Mouse (Mus musculus): ENCODE measurements around the gene Smg5. TPM values are rescaled to one million over a fixed set of nuclear protein-coding genes. Genes with fewer than 3 reads are reported as not detected.
"Not testable (repeated sequence)": the region's sequence is repeated elsewhere in the genome, so short reads cannot be mapped to it uniquely, and the experiment has no call there.

The Smg5 gene
- total RNA-seq, 2 experiments from 2014 or later, result 34.8 to 35.8 TPM

- no peak for DNase-seq
- intact Hi-C loops (cut with DNase I), result no loop called here
These were observed 2.9 kb downstream of the Smg5 start for GRCm38 (mm10) chr3:88339006-88339405.

GRCm38 (mm10) chr3:88350732-88351131, 14.7 kb downstream of the Smg5 start:
- no peak for DNase-seq
- intact Hi-C loops (cut with DNase I), result no loop called here

- intact Hi-C loops (cut with DNase I), result no loop called here
- DNase-seq, result no peak
These were observed 16.8 kb downstream of the Smg5 start for GRCm38 (mm10) chr3:88352907-88353306.

GRCm38 (mm10) chr3:88354396-88355165, 18.5 kb downstream of the Smg5 start:
- intact Hi-C loops (cut with DNase I), result no loop called here
- DNase-seq, result no peak

GRCm38 (mm10) chr3:88359584-88359983, 23.5 kb downstream of the Smg5 start:
- intact Hi-C loops (cut with DNase I), result no loop called here
- no peak for DNase-seq

- intact Hi-C loops (cut with DNase I), result no loop called here
These were observed 23.9 kb downstream of the Smg5 start for GRCm38 (mm10) chr3:88359989-88360388.

GRCm38 (mm10) chr3:88361096-88361495, 25.0 kb downstream of the Smg5 start:
- DNase-seq, result no peak
- intact Hi-C loops (cut with DNase I), result no loop called here

More at GRCm38 (mm10) chr3:88359989-88360388, 23.9 kb downstream of the Smg5 start:
- no peak for DNase-seq

- no peak for DNase-seq
These were observed 25.7 kb downstream of the Smg5 start for GRCm38 (mm10) chr3:88361612-88362313.

GRCm38 (mm10) chr3:88363700-88364099, 27.6 kb downstream of the Smg5 start:
- intact Hi-C loops (cut with DNase I), result no loop called here
- DNase-seq, result no peak

More at GRCm38 (mm10) chr3:88361612-88362313, 25.7 kb downstream of the Smg5 start:
- intact Hi-C loops (cut with DNase I), result no loop called here

GRCm38 (mm10) chr3:88364337-88364736, 28.3 kb downstream of the Smg5 start, which contains the start of gene Paqr6:
Gene Paqr6, plus strand, starts transcription at chr3:88364584.
- intact Hi-C loops (cut with DNase I), result no loop called here
- DNase-seq, result peak in 1 of 2 experiments; percentile 53

- intact Hi-C loops (cut with DNase I), result no loop called here
- no peak for DNase-seq
These were observed 29.8 kb downstream of the Smg5 start for GRCm38 (mm10) chr3:88365705-88366361.

- DNase-seq; intact Hi-C loops (cut with DNase I): not testable (repeated sequence)
These were observed 30.9 kb downstream of the Smg5 start for GRCm38 (mm10) chr3:88366830-88367428.

- DNase-seq; intact Hi-C loops (cut with DNase I): not testable (repeated sequence)
These were observed 31.5 kb downstream of the Smg5 start for GRCm38 (mm10) chr3:88367517-88367916.

- intact Hi-C loops (cut with DNase I), result not testable (repeated sequence)
- peak in 1 of 2 experiments; percentile 34 for DNase-seq
These were observed 32.5 kb downstream of the Smg5 start for GRCm38 (mm10) chr3:88368511-88368910.

GRCm38 (mm10) chr3:88372643-88373042, 36.6 kb downstream of the Smg5 start, which contains the start of gene Bglap3:
Gene Bglap3, minus strand, starts transcription at chr3:88372743.
- DNase-seq; intact Hi-C loops (cut with DNase I): not testable (repeated sequence)

GRCm38 (mm10) chr3:88375750-88376626, 39.9 kb downstream of the Smg5 start:
- DNase-seq; intact Hi-C loops (cut with DNase I): not testable (repeated sequence)

- intact Hi-C loops (cut with DNase I); DNase-seq: not testable (repeated sequence)
These were observed 40.6 kb downstream of the Smg5 start for GRCm38 (mm10) chr3:88376644-88377043.

- DNase-seq; intact Hi-C loops (cut with DNase I): not testable (repeated sequence)
These were observed 42.5 kb downstream of the Smg5 start, which contains the start of gene Bglap2 for GRCm38 (mm10) chr3:88378599-88378998. Gene Bglap2, minus strand, starts transcription at chr3:88378699.
